Mouse (Mus musculus) hindbrain, embryonic 15.5 days (tissue): ENCODE measurements around the gene Kat14. TPM values are rescaled to one million over a fixed set of nuclear protein-coding genes. Genes with fewer than 3 reads are reported as not detected.
"Not testable (repeated sequence)": the region's sequence is repeated elsewhere in the genome, so short reads cannot be mapped to it uniquely, and the experiment has no call there.

ENCODE experiments used
- ATAC-seq: fragments of 200-750 bp; cut with Nextera tagmentation; 2 replicates; pipeline ENCODE4 v1.8.0; 2017; ENCODE audit warnings: low read depth, moderate number of reproducible peaks, moderate TSS enrichment; ENCODE audit not compliant: low FRiP score
- H3K27ac ChIP-seq: fragments of 300-500 bp; sonication (generic); replicated peaks from 2 replicates; pipeline ENCODE4 v1.5.1; 2015; ENCODE audit warnings: mild to moderate bottlenecking, inconsistent platforms
- H3K27me3 ChIP-seq: fragments of 300-500 bp; sonication (generic); 2 replicates; pipeline ENCODE4 v1.6.1; 2015; ENCODE audit warnings: control low read depth, inconsistent platforms
- H3K36me3 ChIP-seq: fragments of 300-500 bp; sonication (generic); 2 replicates; pipeline ENCODE4 v1.6.1; 2015; ENCODE audit warnings: control low read depth, inconsistent platforms
- H3K4me1 ChIP-seq: fragments of 300-500 bp; sonication (generic); replicated peaks from 2 replicates; pipeline ENCODE4 v1.6.1; 2015; ENCODE audit warnings: control low read depth, inconsistent platforms
- H3K4me2 ChIP-seq: fragments of 300-500 bp; sonication (generic); 2 replicates; pipeline ENCODE4 v1.6.1; 2015; ENCODE audit warnings: moderate library complexity, mild to moderate bottlenecking, inconsistent platforms
- H3K4me3 ChIP-seq: fragments of 300-500 bp; sonication (generic); 2 replicates; pipeline ENCODE4 v1.5.1; 2015; ENCODE audit warnings: mild to moderate bottlenecking, inconsistent platforms
- H3K9ac ChIP-seq: fragments of 300-500 bp; sonication (generic); 2 replicates; pipeline ENCODE4 v1.6.1; 2015; ENCODE audit warnings: inconsistent platforms
- H3K9me3 ChIP-seq: fragments of 300-500 bp; sonication (generic); 2 replicates; pipeline ENCODE4 v1.6.1; 2016; ENCODE audit warnings: control low read depth, inconsistent platforms
- WGBS: fragments of 180-500 bp; shearing (Covaris S2); methylation state at CpG from one replicate; pipeline ENCODE4 v1.1.7; 2015; 5-methylcytosine and 5-hydroxymethylcytosine counted together
- polyA plus RNA-seq: library from polyadenylated mRNA; unstranded; fragments of >200 nt; fragmentation: Nextera tagmentation; extraction: Ambion mirVana; gene quantifications from 2 replicates; pipeline ENCODE4 v1.2.1, GENCODE M21; 2015

Gene Kat14
- polyA plus RNA-seq, 1 experiment from 2014 or later = 28.7 TPM

- H3K9me3 ChIP-seq, H3K9ac ChIP-seq, H3K4me1 ChIP-seq, H3K4me3 ChIP-seq, H3K4me2 ChIP-seq, H3K36me3 ChIP-seq, ATAC-seq, H3K27ac ChIP-seq: not testable (repeated sequence)
- H3K27me3 ChIP-seq = peaks cover 24% of the 10 kb centered on the region
- 73% methylated on average over 6 of the region's 6 CpGs for WGBS
Measured at GRCm38 (mm10) chr2:144338149-144338548, 30.6 kb upstream of the Kat14 start.

GRCm38 (mm10) chr2:144343158-144343557 lies 25.6 kb upstream of the Kat14 start:
- H3K4me2 ChIP-seq = no peak overlapping the region
- no peak overlapping the region for H3K4me3 ChIP-seq
- no peaks in the 10 kb centered on the region for H3K27me3 ChIP-seq
- no peaks in the 10 kb centered on the region for H3K4me1 ChIP-seq
- ATAC-seq = no peak
- H3K36me3 ChIP-seq = no peaks in the 10 kb centered on the region
- no peak overlapping the region for H3K27ac ChIP-seq
- 84% methylated on average over 4 of the region's 4 CpGs for WGBS
- H3K9me3 ChIP-seq = no peaks in the 10 kb centered on the region
- no peak overlapping the region for H3K9ac ChIP-seq

- Histone ChIP-seq H3K9ac (no peak overlapping the region), H3K4me2 (no peak overlapping the region), H3K4me3 (no peak overlapping the region), H3K4me1 (no peaks in the 10 kb centered on the region), H3K27me3 (no peaks in the 10 kb centered on the region), H3K27ac (no peak overlapping the region), H3K9me3 (no peaks in the 10 kb centered on the region), H3K36me3 (no peaks in the 10 kb centered on the region)
- no peak for ATAC-seq
- WGBS = 67% methylated on average over 3 of the region's 3 CpGs
Measured at GRCm38 (mm10) chr2:144348525-144348924, 20.3 kb upstream of the Kat14 start.

- Histone ChIP-seq H3K27me3 (no peaks in the 10 kb centered on the region), H3K27ac (no peak overlapping the region), H3K4me3 (no peak overlapping the region), H3K4me2 (no peak overlapping the region), H3K9me3 (no peaks in the 10 kb centered on the region), H3K36me3 (no peaks in the 10 kb centered on the region), H3K4me1 (no peaks in the 10 kb centered on the region), H3K9ac (no peak overlapping the region)
- ATAC-seq = no peak
- WGBS = 93% methylated on average over 11 of the region's 11 CpGs
Measured at GRCm38 (mm10) chr2:144352843-144353242, 15.9 kb upstream of the Kat14 start.

- peak; percentile 89 for ATAC-seq
- Histone ChIP-seq H3K9ac (peak overlapping the region; percentile 94), H3K9me3 (no peaks in the 10 kb centered on the region), H3K4me2 (peak overlapping the region; percentile 82), H3K4me3 (peak overlapping the region; percentile 95), H3K4me1 (peaks cover 19% of the 10 kb centered on the region), H3K27ac (peak overlapping the region; percentile 98), H3K27me3 (no peaks in the 10 kb centered on the region), H3K36me3 (peaks cover 9% of the 10 kb centered on the region)
- 0% methylated on average over 21 of the region's 43 CpGs for WGBS
Measured at GRCm38 (mm10) chr2:144369020-144369421, 238 bp downstream of the Kat14 start.

- ATAC-seq = no peak
- peak overlapping the region; percentile 95 for H3K4me3 ChIP-seq
- peak overlapping the region; percentile 94 for H3K9ac ChIP-seq
- H3K4me1 ChIP-seq = peaks cover 19% of the 10 kb centered on the region
- H3K9me3 ChIP-seq = no peaks in the 10 kb centered on the region
- no peaks in the 10 kb centered on the region for H3K27me3 ChIP-seq
- H3K36me3 ChIP-seq = peaks cover 14% of the 10 kb centered on the region
- peak overlapping the region; percentile 98 for H3K27ac ChIP-seq
- 1% methylated on average over 12 of the region's 12 CpGs for WGBS
- H3K4me2 ChIP-seq = peak overlapping the region; percentile 82
Measured at GRCm38 (mm10) chr2:144369511-144369910, 728 bp downstream of the Kat14 start.

GRCm38 (mm10) chr2:144371566-144371965 lies 2.8 kb downstream of the Kat14 start:
- H3K9ac ChIP-seq = no peak overlapping the region
- no peaks in the 10 kb centered on the region for H3K27me3 ChIP-seq
- no peak for ATAC-seq
- H3K36me3 ChIP-seq = peaks cover 31% of the 10 kb centered on the region
- H3K9me3 ChIP-seq = no peaks in the 10 kb centered on the region
- H3K4me1 ChIP-seq = peaks cover 19% of the 10 kb centered on the region
- H3K27ac ChIP-seq = no peak overlapping the region
- 88% methylated on average over 4 of the region's 4 CpGs for WGBS
- no peak overlapping the region for H3K4me2 ChIP-seq
- no peak overlapping the region for H3K4me3 ChIP-seq

GRCm38 (mm10) chr2:144373063-144373462 lies 4.3 kb downstream of the Kat14 start:
- H3K4me1 ChIP-seq = peaks cover 19% of the 10 kb centered on the region
- H3K4me2 ChIP-seq = no peak overlapping the region

GRCm38 (mm10) chr2:144375063-144375703 lies 6.4 kb downstream of the Kat14 start:
- H3K36me3 ChIP-seq = peaks cover 59% of the 10 kb centered on the region
- 94% methylated on average over 10 of the region's 10 CpGs for WGBS
- H3K4me3 ChIP-seq = no peak overlapping the region

More at GRCm38 (mm10) chr2:144373063-144373462, 4.3 kb downstream of the Kat14 start:
- peaks cover 45% of the 10 kb centered on the region for H3K36me3 ChIP-seq
- H3K9me3 ChIP-seq = no peaks in the 10 kb centered on the region
- no peak overlapping the region for H3K9ac ChIP-seq
- no peak overlapping the region for H3K27ac ChIP-seq
- no peak for ATAC-seq
- no peak overlapping the region for H3K4me3 ChIP-seq
- H3K27me3 ChIP-seq = no peaks in the 10 kb centered on the region
- 95% methylated on average over 9 of the region's 9 CpGs for WGBS

GRCm38 (mm10) chr2:144381293-144381692 lies 12.5 kb downstream of the Kat14 start:
- no peak overlapping the region for H3K4me2 ChIP-seq
- ATAC-seq = no peak
- peaks cover 65% of the 10 kb centered on the region for H3K36me3 ChIP-seq
- H3K9me3 ChIP-seq = no peaks in the 10 kb centered on the region
- no peak overlapping the region for H3K4me3 ChIP-seq
- 83% methylated on average over 3 of the region's 3 CpGs for WGBS
- no peaks in the 10 kb centered on the region for H3K27me3 ChIP-seq
- H3K27ac ChIP-seq = no peak overlapping the region
- H3K4me1 ChIP-seq = no peaks in the 10 kb centered on the region
- H3K9ac ChIP-seq = no peak overlapping the region

More at GRCm38 (mm10) chr2:144375063-144375703, 6.4 kb downstream of the Kat14 start:
- no peaks in the 10 kb centered on the region for H3K9me3 ChIP-seq
- H3K4me1 ChIP-seq = peaks cover 10% of the 10 kb centered on the region
- no peak overlapping the region for H3K27ac ChIP-seq
- ATAC-seq = no peak
- H3K27me3 ChIP-seq = no peaks in the 10 kb centered on the region
- no peak overlapping the region for H3K4me2 ChIP-seq
- no peak overlapping the region for H3K9ac ChIP-seq

GRCm38 (mm10) chr2:144381741-144382140 lies 13.0 kb downstream of the Kat14 start:
- Histone ChIP-seq H3K4me2 (no peak overlapping the region), H3K36me3 (peaks cover 62% of the 10 kb centered on the region), H3K27me3 (no peaks in the 10 kb centered on the region), H3K4me3 (no peak overlapping the region), H3K9ac (no peak overlapping the region), H3K9me3 (no peaks in the 10 kb centered on the region), H3K27ac (no peak overlapping the region), H3K4me1 (no peaks in the 10 kb centered on the region)
- 90% methylated on average over 4 of the region's 4 CpGs for WGBS
- no peak for ATAC-seq

GRCm38 (mm10) chr2:144382624-144383138 lies 13.9 kb downstream of the Kat14 start:
- no peak overlapping the region for H3K4me2 ChIP-seq
- H3K4me3 ChIP-seq = no peak overlapping the region
- no peaks in the 10 kb centered on the region for H3K9me3 ChIP-seq
- ATAC-seq = no peak
- no peaks in the 10 kb centered on the region for H3K27me3 ChIP-seq
- WGBS = 88% methylated on average over 7 of the region's 7 CpGs
- no peak overlapping the region for H3K9ac ChIP-seq
- H3K36me3 ChIP-seq = peaks cover 54% of the 10 kb centered on the region
- no peaks in the 10 kb centered on the region for H3K4me1 ChIP-seq
- H3K27ac ChIP-seq = no peak overlapping the region

- Histone ChIP-seq H3K4me2 (no peak overlapping the region), H3K9ac (no peak overlapping the region), H3K27ac (no peak overlapping the region), H3K36me3 (peaks cover 52% of the 10 kb centered on the region), H3K27me3 (no peaks in the 10 kb centered on the region), H3K9me3 (no peaks in the 10 kb centered on the region), H3K4me3 (no peak overlapping the region), H3K4me1 (no peaks in the 10 kb centered on the region)
- 75% methylated on average over 2 of the region's 2 CpGs for WGBS
- ATAC-seq = no peak
Measured at GRCm38 (mm10) chr2:144386296-144386695, 17.5 kb downstream of the Kat14 start.
